Mouse (Mus musculus) midbrain, embryonic 13.5 days (tissue): Measurements from ENCODE around the gene Rusc1. TPM values are rescaled to one million over a fixed set of nuclear protein-coding genes. Genes with fewer than 3 reads are reported as not detected.

Experiments
- ATAC-seq: fragments of 200-750 bp; cut with Nextera tagmentation; 2 replicates; pipeline ENCODE4 v1.8.0; 2017; ENCODE audit warnings: mild to moderate bottlenecking, moderate TSS enrichment, moderate library complexity
- H3K27ac ChIP-seq: fragments of 300-500 bp; sonication (generic); 2 replicates; pipeline ENCODE4 v1.5.1; 2015; ENCODE audit warnings: inconsistent platforms, mild to moderate bottlenecking, moderate library complexity
- H3K27me3 ChIP-seq: fragments of 300-500 bp; sonication (generic); 2 replicates; pipeline ENCODE4 v1.6.1; 2015; ENCODE audit warnings: mild to moderate bottlenecking, inconsistent platforms
- H3K36me3 ChIP-seq: fragments of 300-500 bp; sonication (generic); 2 replicates; pipeline ENCODE4 v1.6.1; 2015; ENCODE audit warnings: mild to moderate bottlenecking, inconsistent platforms
- H3K4me1 ChIP-seq: fragments of 300-500 bp; sonication (generic); replicated peaks from 2 replicates; pipeline ENCODE4 v1.6.1; 2015; ENCODE audit warnings: inconsistent platforms
- H3K4me2 ChIP-seq: fragments of 300-500 bp; sonication (generic); replicated peaks from 2 replicates; pipeline ENCODE4 v1.6.1; 2015; ENCODE audit warnings: moderate library complexity, mild to moderate bottlenecking, inconsistent platforms
- H3K4me3 ChIP-seq: fragments of 300-500 bp; sonication (generic); replicated peaks from 2 replicates; pipeline ENCODE4 v1.5.1; 2015; ENCODE audit warnings: mild to moderate bottlenecking, inconsistent platforms
- H3K9ac ChIP-seq: fragments of 300-500 bp; sonication (generic); replicated peaks from 2 replicates; pipeline ENCODE4 v1.6.1; 2015; ENCODE audit warnings: mild to moderate bottlenecking, inconsistent platforms
- H3K9me3 ChIP-seq: fragments of 300-500 bp; sonication (generic); 2 replicates; pipeline ENCODE4 v1.6.1; 2016; ENCODE audit warnings: mild to moderate bottlenecking, inconsistent platforms
- WGBS: fragments of 180-500 bp; shearing (Covaris S2); methylation state at CpG from one replicate; pipeline ENCODE4 v1.1.7; 2015; 5-methylcytosine and 5-hydroxymethylcytosine counted together
- polyA plus RNA-seq: library from polyadenylated mRNA; unstranded; fragments of >200 nt; fragmentation: Nextera tagmentation; extraction: Ambion mirVana; gene quantifications from 2 replicates; pipeline ENCODE4 v1.2.1, GENCODE M21; 2015

The Rusc1 gene
- polyA plus RNA-seq, 1 experiment from 2014 or later = 69.5 TPM

DNA sequence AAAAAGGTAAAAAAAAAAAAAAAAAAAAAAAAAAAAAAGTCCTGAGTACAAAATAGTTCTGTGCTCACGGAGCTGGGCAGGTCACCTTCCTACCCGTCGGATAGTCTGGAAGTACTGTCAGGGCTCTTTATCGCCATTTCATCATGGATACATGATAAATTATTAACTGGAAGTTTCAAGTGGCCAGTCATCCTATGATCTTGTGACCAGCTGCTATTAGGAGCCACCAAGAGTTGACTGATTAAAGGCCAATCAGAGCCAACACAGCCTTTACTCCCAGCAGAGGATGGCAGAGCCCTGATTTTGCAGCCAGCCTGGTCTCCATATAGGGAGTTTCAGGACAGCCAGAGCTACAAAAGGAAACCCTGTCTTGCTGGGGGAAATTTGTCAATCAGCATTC lies 19.9 kb upstream of the Rusc1 start:
- Histone ChIP-seq H3K27ac (no peak overlapping the region), H3K27me3 (no peaks in the 10 kb centered on the region), H3K4me3 (no peak overlapping the region), H3K4me1 (no peaks in the 10 kb centered on the region), H3K9me3 (no peaks in the 10 kb centered on the region), H3K4me2 (no peak overlapping the region), H3K36me3 (no peaks in the 10 kb centered on the region), H3K9ac (no peak overlapping the region)
- 87% methylated on average over 4 of the region's 4 CpGs for WGBS
- ATAC-seq = no peak

DNA sequence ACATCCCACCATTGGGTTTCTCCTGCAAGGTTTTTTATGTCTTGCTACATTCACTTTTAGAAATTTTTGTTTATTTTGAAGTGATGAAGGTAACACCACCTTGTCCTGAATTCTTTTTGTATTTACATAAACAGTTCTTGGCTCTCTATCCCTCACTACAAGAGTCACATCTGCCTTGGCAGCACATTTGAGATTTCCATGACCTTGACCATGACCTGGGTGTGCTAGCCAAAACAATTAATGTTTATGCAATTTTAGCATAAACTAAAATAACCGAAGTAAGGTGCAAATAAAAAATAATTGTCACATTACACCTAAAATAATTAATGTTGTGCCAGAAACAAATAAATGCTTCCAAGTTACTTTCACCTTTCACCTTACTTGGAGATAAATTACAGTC lies 15.0 kb upstream of the Rusc1 start:
- H3K36me3 ChIP-seq = no peaks in the 10 kb centered on the region
- H3K27me3 ChIP-seq = no peaks in the 10 kb centered on the region
- H3K4me2 ChIP-seq = no peak overlapping the region
- H3K4me3 ChIP-seq = no peak overlapping the region
- H3K4me1 ChIP-seq = no peaks in the 10 kb centered on the region
- no peak overlapping the region for H3K27ac ChIP-seq
- ATAC-seq = no peak
- no peak overlapping the region for H3K9ac ChIP-seq
- H3K9me3 ChIP-seq = no peaks in the 10 kb centered on the region
- WGBS = 85% methylated on average over 1 of the region's 1 CpGs

GRCm38 (mm10) chr3:89107545-89107944 lies 14.4 kb upstream of the Rusc1 start:
- no peaks in the 10 kb centered on the region for H3K9me3 ChIP-seq
- no peaks in the 10 kb centered on the region for H3K27me3 ChIP-seq

GRCm38 (mm10) chr3:89106881-89107280 lies 13.8 kb upstream of the Rusc1 start:
- ATAC-seq = no peak
- no peak overlapping the region for H3K9ac ChIP-seq
- no peak overlapping the region for H3K4me3 ChIP-seq
- H3K4me2 ChIP-seq = no peak overlapping the region
- no peaks in the 10 kb centered on the region for H3K27me3 ChIP-seq
- H3K36me3 ChIP-seq = no peaks in the 10 kb centered on the region
- H3K4me1 ChIP-seq = 0 out of 2 replicates have a peak, but pooled peaks cover 8% of the 10 kb centered on the region
- no peak overlapping the region for H3K27ac ChIP-seq
- H3K9me3 ChIP-seq = no peaks in the 10 kb centered on the region

More at GRCm38 (mm10) chr3:89107545-89107944, 14.4 kb upstream of the Rusc1 start:
- H3K36me3 ChIP-seq = no peaks in the 10 kb centered on the region
- H3K27ac ChIP-seq = no peak overlapping the region
- H3K4me2 ChIP-seq = no peak overlapping the region
- no peak overlapping the region for H3K4me3 ChIP-seq
- ATAC-seq = no peak
- H3K4me1 ChIP-seq = 0 out of 2 replicates have a peak, but pooled peaks cover 4% of the 10 kb centered on the region
- no peak overlapping the region for H3K9ac ChIP-seq
- WGBS = 71% methylated on average over 3 of the region's 3 CpGs

DNA sequence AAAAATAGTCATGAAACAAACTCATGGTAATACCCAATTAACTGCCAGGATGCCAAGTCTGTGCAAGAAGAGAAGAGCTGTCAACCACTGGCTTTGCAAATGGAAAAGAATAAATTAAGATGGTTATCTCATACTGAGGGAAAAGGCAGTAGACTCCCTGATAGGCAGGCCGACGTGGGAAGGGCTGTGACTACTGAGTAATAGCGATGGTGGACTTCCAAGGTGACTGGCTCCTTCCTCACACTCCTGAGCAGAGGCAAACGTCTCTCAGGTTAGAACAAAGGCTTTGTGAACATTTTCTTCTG lies 10.1 kb upstream of the Rusc1 start:
- Histone ChIP-seq H3K4me3 (no peak overlapping the region), H3K9me3 (no peaks in the 10 kb centered on the region), H3K4me2 (no peak overlapping the region), H3K9ac (no peak overlapping the region), H3K4me1 (peaks cover 33% of the 10 kb centered on the region), H3K27ac (no peak overlapping the region), H3K27me3 (no peaks in the 10 kb centered on the region), H3K36me3 (peaks cover 16% of the 10 kb centered on the region)
- 71% methylated on average over 4 of the region's 4 CpGs for WGBS
- ATAC-seq = no peak

DNA sequence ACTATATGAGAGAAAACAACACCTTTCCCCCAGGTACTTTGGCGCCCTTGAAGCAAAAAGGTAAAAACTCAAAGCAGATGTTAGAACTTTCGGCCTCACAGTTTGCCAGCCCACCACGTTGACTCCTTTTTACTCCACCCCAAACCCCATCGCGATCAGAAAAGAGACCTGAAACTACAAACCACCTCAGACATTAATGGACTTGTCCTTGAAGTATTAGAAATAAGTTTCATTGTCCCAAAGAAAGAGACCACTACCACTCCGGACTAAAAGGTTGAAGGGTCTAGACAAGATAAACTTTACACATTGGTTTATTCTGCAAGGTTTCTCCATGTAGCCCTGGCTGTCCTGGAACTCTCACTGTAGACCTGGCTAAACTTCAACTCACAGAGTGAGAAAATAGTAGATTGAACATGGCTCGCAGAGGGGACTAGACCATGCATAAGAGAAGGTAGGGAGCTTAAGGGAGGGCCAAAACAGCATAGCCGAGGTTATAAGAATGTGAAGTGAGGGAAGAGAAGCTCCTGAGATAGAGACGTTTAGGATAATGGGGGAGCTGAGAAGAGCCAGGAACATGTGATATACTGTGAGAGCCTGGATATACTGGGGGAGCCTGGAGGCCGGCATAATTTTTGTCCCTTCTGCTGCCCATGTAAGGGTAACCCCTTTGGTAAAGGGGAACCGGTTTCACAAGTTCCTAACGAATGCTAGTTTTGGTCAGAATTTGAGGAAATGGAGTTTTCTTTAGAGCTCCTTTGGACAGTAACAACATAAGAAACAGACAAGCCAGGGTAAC lies 9.6 kb upstream of the Rusc1 start:
- WGBS = 63% methylated on average over 12 of the region's 12 CpGs
- Histone ChIP-seq H3K9ac (no peak overlapping the region), H3K4me3 (peak overlapping the region; percentile 74)

DNA sequence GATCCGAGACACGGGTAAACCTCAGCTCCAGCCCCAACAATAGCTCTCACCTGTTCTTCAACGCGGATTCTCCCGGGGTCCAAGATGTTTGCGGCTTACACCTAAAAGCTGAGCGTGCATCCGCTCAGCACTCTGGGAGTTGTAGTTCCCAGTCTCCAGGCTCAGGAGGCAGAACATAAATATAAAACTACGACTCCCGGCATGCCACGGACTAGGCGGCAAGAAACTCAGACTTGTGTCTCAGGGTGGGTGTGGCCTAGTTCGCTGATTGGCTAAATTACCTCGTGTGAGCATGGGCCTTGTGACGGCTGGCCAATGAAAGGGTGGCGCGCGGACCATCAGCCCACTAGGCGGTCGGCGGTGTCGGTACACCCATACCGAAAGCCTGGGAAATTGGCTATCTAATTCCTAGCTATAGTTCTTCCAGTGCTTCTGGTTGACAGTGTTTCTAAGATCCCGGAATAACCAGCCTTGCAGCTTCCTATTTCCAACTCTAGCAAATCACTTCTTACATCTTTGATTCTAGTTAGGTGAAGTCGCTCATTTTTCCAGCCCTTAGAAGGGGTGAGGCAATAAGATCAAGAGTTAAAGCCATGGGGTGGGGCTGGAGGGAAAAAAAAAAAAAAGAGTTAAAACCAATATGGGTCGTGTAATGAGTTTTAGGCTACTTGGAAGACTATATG lies 8.8 kb upstream of the Rusc1 start, which contains the start of gene Fdps:
TSS of gene Fdps (minus strand) at position 148 of the 683 bp plus-strand sequence.
- H3K36me3 ChIP-seq = peaks cover 28% of the 10 kb centered on the region
- H3K27me3 ChIP-seq = no peaks in the 10 kb centered on the region
- peak within 1 kb of the TSS; percentile 74 for H3K4me3 ChIP-seq
- H3K27ac ChIP-seq = peak within 1 kb of the TSS; percentile 73
- H3K4me1 ChIP-seq = peaks cover 33% of the 10 kb centered on the region
- H3K9ac ChIP-seq = peak within 1 kb of the TSS; percentile 82
- WGBS = 1% methylated on average over 26 of the region's 26 CpGs
- no peaks in the 10 kb centered on the region for H3K9me3 ChIP-seq
- H3K4me2 ChIP-seq = peak within 1 kb of the TSS; percentile 86
- peak; percentile 100 for ATAC-seq

More for the DNA sequence above, 9.6 kb upstream of the Rusc1 start:
- Histone ChIP-seq H3K4me2 (peak overlapping the region; percentile 52), H3K9me3 (no peaks in the 10 kb centered on the region), H3K36me3 (peaks cover 21% of the 10 kb centered on the region), H3K27me3 (no peaks in the 10 kb centered on the region), H3K27ac (peak overlapping the region; percentile 64), H3K4me1 (peaks cover 33% of the 10 kb centered on the region)
- no peak for ATAC-seq

- H3K27me3 ChIP-seq = no peaks in the 10 kb centered on the region
Observed at GRCm38 (mm10) chr3:89101459-89101811, 8.3 kb upstream of the Rusc1 start.

GRCm38 (mm10) chr3:89100811-89101210 lies 7.7 kb upstream of the Rusc1 start, which contains the start of gene Gm43738:
Gene Gm43738, minus strand, starts transcription at chr3:89101099.
- WGBS = 50% methylated on average over 7 of the region's 7 CpGs
- H3K27ac ChIP-seq = peak within 1 kb of the TSS; percentile 73
- no peaks in the 10 kb centered on the region for H3K27me3 ChIP-seq
- H3K4me2 ChIP-seq = peak within 1 kb of the TSS; percentile 86
- peak within 1 kb of the TSS; percentile 82 for H3K9ac ChIP-seq
- H3K9me3 ChIP-seq = no peaks in the 10 kb centered on the region
- no peak for ATAC-seq
- peaks cover 33% of the 10 kb centered on the region for H3K4me1 ChIP-seq
- peak within 1 kb of the TSS; percentile 74 for H3K4me3 ChIP-seq
- peaks cover 40% of the 10 kb centered on the region for H3K36me3 ChIP-seq

More at GRCm38 (mm10) chr3:89101459-89101811, 8.3 kb upstream of the Rusc1 start:
- peak; percentile 56 for ATAC-seq
- H3K9me3 ChIP-seq = no peaks in the 10 kb centered on the region
- WGBS = under 1% methylated on average over 19 of the region's 19 CpGs
- peaks cover 33% of the 10 kb centered on the region for H3K4me1 ChIP-seq
- peaks cover 33% of the 10 kb centered on the region for H3K36me3 ChIP-seq
- peak overlapping the region; percentile 82 for H3K9ac ChIP-seq
- H3K4me3 ChIP-seq = peak overlapping the region; percentile 74
- peak overlapping the region; percentile 86 for H3K4me2 ChIP-seq
- H3K27ac ChIP-seq = peak overlapping the region; percentile 73

DNA sequence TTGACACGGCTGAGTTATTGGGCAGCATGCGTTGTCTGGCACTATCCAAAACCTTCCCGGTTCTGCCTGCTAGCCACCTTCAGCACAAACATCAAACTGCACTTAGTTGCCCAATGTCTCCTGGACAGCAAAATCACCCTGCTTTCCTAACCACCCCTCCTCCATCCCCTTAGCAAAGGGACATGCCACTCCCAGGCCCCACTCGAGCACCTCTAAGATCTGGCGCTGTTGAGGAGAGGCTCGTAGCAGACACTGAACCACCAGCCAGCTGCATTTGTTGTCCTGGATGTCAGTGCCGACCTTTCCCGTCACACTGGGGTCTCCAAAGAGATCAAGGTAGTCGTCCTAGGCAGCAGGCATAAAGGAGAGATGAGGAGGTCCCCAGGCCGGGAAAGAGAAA lies 910 bp upstream of the Rusc1 start:
- Histone ChIP-seq H3K27me3 (peaks cover 11% of the 10 kb centered on the region), H3K4me3 (no peak overlapping the region), H3K9me3 (no peaks in the 10 kb centered on the region), H3K27ac (0 out of 2 replicates have a peak overlapping the region, but pooled peaks have one; percentile 81), H3K36me3 (peaks cover 54% of the 10 kb centered on the region), H3K9ac (no peak overlapping the region), H3K4me1 (peaks cover 30% of the 10 kb centered on the region), H3K4me2 (no peak overlapping the region)
- 84% methylated on average over 10 of the region's 10 CpGs for WGBS
- ATAC-seq = no peak

DNA sequence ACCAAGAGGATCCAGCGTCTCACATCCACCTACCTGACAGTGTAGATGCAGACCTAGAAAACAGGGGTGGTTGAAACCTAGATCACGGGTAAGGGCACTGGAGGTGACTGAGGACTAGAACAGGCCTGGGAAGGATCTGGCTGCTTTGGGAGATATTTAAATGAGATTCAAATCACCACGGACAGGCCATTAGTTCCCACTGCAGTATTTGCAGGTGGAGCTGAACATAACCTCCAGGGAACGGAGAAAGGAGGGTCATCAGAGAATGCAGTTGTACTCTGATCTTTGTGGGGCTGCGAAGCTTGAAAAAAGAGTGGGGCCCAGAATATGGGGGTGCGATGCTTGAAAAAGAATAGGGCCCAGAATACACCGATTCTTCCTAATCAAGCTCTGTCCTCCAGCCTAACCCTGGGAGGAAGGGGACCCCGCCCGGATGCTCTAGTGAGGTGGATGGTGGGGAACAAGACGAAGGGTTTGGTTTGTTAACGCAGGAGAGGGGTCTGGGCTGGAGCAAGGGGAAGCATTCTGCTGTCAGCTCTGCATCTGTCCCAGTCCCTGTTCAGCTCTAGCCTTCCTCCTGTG lies 511 bp downstream of the Rusc1 start:
- WGBS = 14% methylated on average over 11 of the region's 11 CpGs
- peaks cover 36% of the 10 kb centered on the region for H3K4me1 ChIP-seq
- H3K4me2 ChIP-seq = peak overlapping the region; percentile 94
- H3K9me3 ChIP-seq = no peaks in the 10 kb centered on the region
- H3K36me3 ChIP-seq = peaks cover 54% of the 10 kb centered on the region
- peak overlapping the region; percentile 83 for H3K9ac ChIP-seq
- peak overlapping the region; percentile 74 for H3K4me3 ChIP-seq
- peak; percentile 46 for ATAC-seq
- H3K27ac ChIP-seq = peak overlapping the region; percentile 81
- peaks cover 25% of the 10 kb centered on the region for H3K27me3 ChIP-seq
